Mouse (Mus musculus) neural tube, embryonic 14.5 days (tissue): Measurements from ENCODE around the gene Hmgcs2. TPM values are rescaled to one million over a fixed set of nuclear protein-coding genes. Genes with fewer than 3 reads are reported as not detected.

Experiments used
- ATAC-seq: fragments of 200-750 bp; cut with Nextera tagmentation; 2 replicates; pipeline ENCODE4 v1.8.0; 2017; ENCODE audit warnings: low read depth, mild to moderate bottlenecking, moderate TSS enrichment, moderate library complexity
- H3K27ac ChIP-seq: fragments of 300-500 bp; sonication (generic); 2 replicates; pipeline ENCODE4 v1.5.1; 2014; ENCODE audit warnings: low read depth, mild to moderate bottlenecking, control low read depth, low read length, moderate library complexity, mixed read lengths
- H3K27me3 ChIP-seq: fragments of 300-500 bp; sonication (generic); 2 replicates; pipeline ENCODE4 v1.6.1; 2014; ENCODE audit warnings: low read length; ENCODE audit not compliant: control insufficient read depth, insufficient read depth
- H3K36me3 ChIP-seq: fragments of 300-500 bp; sonication (generic); 2 replicates; pipeline ENCODE4 v1.6.1; 2014; ENCODE audit warnings: low read length, mixed read lengths; ENCODE audit not compliant: control insufficient read depth, insufficient read depth
- H3K4me1 ChIP-seq: fragments of 300-500 bp; sonication (generic); 2 replicates; pipeline ENCODE4 v1.6.1; 2014; ENCODE audit warnings: low read length; ENCODE audit not compliant: control insufficient read depth, insufficient read depth
- H3K4me2 ChIP-seq: fragments of 300-500 bp; sonication (generic); 2 replicates; pipeline ENCODE4 v1.6.1; 2014; ENCODE audit warnings: mild to moderate bottlenecking, low read depth, low read length, control low read depth
- H3K4me3 ChIP-seq: fragments of 300-500 bp; sonication (generic); 2 replicates; pipeline ENCODE4 v1.5.1; 2014; ENCODE audit warnings: low read depth, low read length, control low read depth, mixed read lengths
- H3K9ac ChIP-seq: fragments of 300-500 bp; sonication (generic); replicated peaks from 2 replicates; pipeline ENCODE4 v1.6.1; 2014; ENCODE audit warnings: low read depth, mild to moderate bottlenecking, control low read depth, low read length, mixed read lengths
- H3K9me3 ChIP-seq: fragments of 300-500 bp; sonication (generic); 2 replicates; pipeline ENCODE4 v1.6.1; 2016; ENCODE audit warnings: low read length; ENCODE audit not compliant: control insufficient read depth
- WGBS: fragments of 180-500 bp; shearing (Covaris S2); extraction: QIAGEN DNeasy Blood & Tissue Kit; methylation state at CpG from one replicate; pipeline ENCODE4 v1.1.7; 2014; 5-methylcytosine and 5-hydroxymethylcytosine counted together
- polyA plus RNA-seq: library from polyadenylated mRNA; unstranded; fragments of >200 nt; fragmentation: Nextera tagmentation; extraction: Ambion mirVana; gene quantifications from 2 replicates; pipeline ENCODE4 v1.2.1, GENCODE M21; 2014

Hmgcs2 gene
- polyA plus RNA-seq, 1 experiment from 2014 or later = 6.5 TPM

GRCm38 (mm10) chr3:98267249-98267651 is 13.0 kb upstream of the Hmgcs2 start:
- H3K4me3 ChIP-seq = no peak overlapping the region
- no peak overlapping the region for H3K27ac ChIP-seq
- no peak overlapping the region for H3K4me2 ChIP-seq
- H3K36me3 ChIP-seq = no peaks in the 10 kb centered on the region
- ATAC-seq = no peak
- H3K9ac ChIP-seq = no peak overlapping the region
- no peaks in the 10 kb centered on the region for H3K9me3 ChIP-seq
- H3K4me1 ChIP-seq = no peaks in the 10 kb centered on the region
- 15% methylated on average over 6 of the region's 6 CpGs for WGBS
- H3K27me3 ChIP-seq = no peaks in the 10 kb centered on the region

GRCm38 (mm10) chr3:98273623-98274398 is 6.4 kb upstream of the Hmgcs2 start:
- H3K36me3 ChIP-seq = no peaks in the 10 kb centered on the region
- H3K27ac ChIP-seq = no peak overlapping the region
- no peak overlapping the region for H3K9ac ChIP-seq
- ATAC-seq = peak; percentile 60; the same call in 1 of the 2 replicates
- H3K9me3 ChIP-seq = no peaks in the 10 kb centered on the region
- 58% methylated on average over 11 of the region's 11 CpGs for WGBS
- no peaks in the 10 kb centered on the region for H3K4me1 ChIP-seq
- H3K27me3 ChIP-seq = no peaks in the 10 kb centered on the region
- no peak overlapping the region for H3K4me3 ChIP-seq
- no peak overlapping the region for H3K4me2 ChIP-seq

GRCm38 (mm10) chr3:98279682-98280081 is 553 bp upstream of the Hmgcs2 start:
- H3K9ac ChIP-seq = no peak overlapping the region
- no peak overlapping the region for H3K4me2 ChIP-seq
- no peak for ATAC-seq
- H3K36me3 ChIP-seq = no peaks in the 10 kb centered on the region
- H3K4me1 ChIP-seq = no peaks in the 10 kb centered on the region
- H3K4me3 ChIP-seq = no peak overlapping the region
- no peaks in the 10 kb centered on the region for H3K9me3 ChIP-seq
- no peaks in the 10 kb centered on the region for H3K27me3 ChIP-seq
- no peak overlapping the region for H3K27ac ChIP-seq
- WGBS = 61% methylated on average over 4 of the region's 4 CpGs

GRCm38 (mm10) chr3:98280933-98281678 is 871 bp downstream of the Hmgcs2 start:
- Histone ChIP-seq H3K27ac (no peak overlapping the region), H3K4me1 (no peaks in the 10 kb centered on the region), H3K9ac (no peak overlapping the region), H3K27me3 (no peaks in the 10 kb centered on the region), H3K4me2 (peak overlapping the region; percentile 7; the same call in 1 of the 2 replicates), H3K4me3 (no peak overlapping the region), H3K36me3 (no peaks in the 10 kb centered on the region), H3K9me3 (no peaks in the 10 kb centered on the region)
- 47% methylated on average over 12 of the region's 12 CpGs for WGBS
- ATAC-seq = peak; percentile 91

GRCm38 (mm10) chr3:98282422-98282821 is 2.2 kb downstream of the Hmgcs2 start:
- H3K36me3 ChIP-seq = no peaks in the 10 kb centered on the region
- WGBS = 95% methylated on average over 8 of the region's 8 CpGs
- no peak overlapping the region for H3K4me2 ChIP-seq
- H3K4me3 ChIP-seq = no peak overlapping the region
- H3K4me1 ChIP-seq = no peaks in the 10 kb centered on the region
- H3K27ac ChIP-seq = no peak overlapping the region
- no peak for ATAC-seq
- H3K9me3 ChIP-seq = no peaks in the 10 kb centered on the region
- no peak overlapping the region for H3K9ac ChIP-seq
- no peaks in the 10 kb centered on the region for H3K27me3 ChIP-seq

- Histone ChIP-seq H3K4me1 (no peaks in the 10 kb centered on the region), H3K9ac (no peak overlapping the region), H3K4me2 (no peak overlapping the region), H3K4me3 (no peak overlapping the region), H3K27me3 (no peaks in the 10 kb centered on the region), H3K9me3 (no peaks in the 10 kb centered on the region), H3K36me3 (no peaks in the 10 kb centered on the region), H3K27ac (no peak overlapping the region)
- 90% methylated on average over 5 of the region's 5 CpGs for WGBS
- ATAC-seq = no peak
Measured at GRCm38 (mm10) chr3:98283205-98283604, 3.0 kb downstream of the Hmgcs2 start.

GRCm38 (mm10) chr3:98291044-98291443 is 10.8 kb downstream of the Hmgcs2 start:
- no peaks in the 10 kb centered on the region for H3K4me1 ChIP-seq

GRCm38 (mm10) chr3:98295965-98296364 is 15.7 kb downstream of the Hmgcs2 start:
- H3K36me3 ChIP-seq = no peaks in the 10 kb centered on the region
- no peaks in the 10 kb centered on the region for H3K27me3 ChIP-seq
- no peak overlapping the region for H3K27ac ChIP-seq
- H3K4me1 ChIP-seq = no peaks in the 10 kb centered on the region
- 74% methylated on average over 10 of the region's 10 CpGs for WGBS
- H3K9me3 ChIP-seq = no peaks in the 10 kb centered on the region
- no peak overlapping the region for H3K4me2 ChIP-seq
- H3K4me3 ChIP-seq = no peak overlapping the region
- no peak for ATAC-seq
- H3K9ac ChIP-seq = no peak overlapping the region

More at GRCm38 (mm10) chr3:98291044-98291443, 10.8 kb downstream of the Hmgcs2 start:
- Histone ChIP-seq H3K4me2 (no peak overlapping the region), H3K27ac (no peak overlapping the region), H3K36me3 (no peaks in the 10 kb centered on the region), H3K9me3 (no peaks in the 10 kb centered on the region), H3K9ac (no peak overlapping the region), H3K27me3 (no peaks in the 10 kb centered on the region), H3K4me3 (no peak overlapping the region)
- 95% methylated on average over 9 of the region's 9 CpGs for WGBS
- ATAC-seq = no peak
